Mouse (Mus musculus) kidney, adult 2 months (tissue): Measurements from ENCODE around the gene Urah.

Experiments used
- CTCF ChIP-seq: fragments of 200-500 bp; conservative IDR thresholded peaks from 2 replicates; pipeline ENCODE4 v1.5.1; 2011; ENCODE audit warnings: low read depth, mild to moderate bottlenecking, control low read depth, low read length, moderate library complexity, mixed read lengths; ENCODE audit not compliant: insufficient read depth, insufficient read length
- POLR2A ChIP-seq: fragments of 200-500 bp; IDR thresholded peaks from one replicate; pipeline ENCODE4 v1.6.1; 2011; ENCODE audit warnings: low read depth, low read length, control low read depth

GRCm38 (mm10) chr7:140844905-140845665, 10.3 kb downstream of the Urah start, which contains the start of gene Scgb1c1:
- TF ChIP-seq POLR2A (no peak), CTCF (peak; percentile 96)
